Mouse (Mus musculus) leukemia stem cell, adult 10-12 weeks (primary cell): ENCODE results near the gene Smurf2. TPM values are rescaled to one million over a fixed set of nuclear protein-coding genes. Genes with fewer than 3 reads are reported as not detected.

Experiments
- polyA plus RNA-seq: library from polyadenylated mRNA; stranded (reverse); fragments of >175 nt; gene quantifications from 2 replicates; pipeline ENCODE4 v1.2.3, GENCODE M21; 2012; ENCODE audit warnings: low replicate concordance

The Smurf2 gene
- polyA plus RNA-seq: 3.5 and 4.0 TPM in 2 replicates

DNA sequence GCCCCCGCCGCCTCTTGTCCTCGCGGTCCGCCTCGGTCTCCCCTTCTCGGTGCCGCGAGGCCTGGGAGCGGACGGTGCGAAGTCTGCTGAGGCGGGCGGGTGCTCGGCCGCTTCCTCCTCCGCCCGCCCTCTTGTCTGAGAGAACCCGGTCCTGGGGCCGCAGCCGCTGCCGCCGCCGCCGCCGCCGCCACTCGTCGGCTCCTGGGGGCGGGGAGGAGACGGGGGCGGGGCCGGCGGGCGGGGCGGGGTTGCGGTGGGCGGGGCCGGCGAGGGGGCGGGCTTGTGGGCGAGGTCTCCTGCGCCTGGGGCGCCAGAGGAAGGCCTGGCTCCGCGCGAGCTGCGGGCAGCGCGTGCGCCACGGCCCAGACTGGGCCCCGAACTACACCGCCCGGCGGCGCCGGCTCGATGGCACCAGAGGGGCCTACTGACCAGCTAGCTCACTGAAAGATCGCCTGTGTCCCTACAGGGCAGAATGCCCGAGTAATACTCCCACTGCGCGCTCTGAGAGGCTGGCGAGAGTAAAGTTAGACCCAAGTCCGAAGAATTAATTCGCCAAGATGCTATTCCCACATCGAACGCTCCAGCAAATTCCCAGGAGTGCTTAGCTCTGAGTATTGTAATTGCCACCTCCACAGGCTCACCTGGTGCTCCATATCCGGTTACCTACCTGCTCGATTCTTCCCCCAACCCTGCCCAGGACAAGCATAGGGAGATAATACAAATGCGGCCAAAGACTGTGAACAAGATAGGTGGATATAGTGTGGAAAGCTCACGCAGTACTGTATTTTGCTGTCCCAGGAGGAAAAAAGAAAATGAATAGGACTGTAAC, at the start of gene Smurf2:
Gene Smurf2 (minus strand): TSS at position 165 of the 829 bp plus-strand sequence.

DNA sequence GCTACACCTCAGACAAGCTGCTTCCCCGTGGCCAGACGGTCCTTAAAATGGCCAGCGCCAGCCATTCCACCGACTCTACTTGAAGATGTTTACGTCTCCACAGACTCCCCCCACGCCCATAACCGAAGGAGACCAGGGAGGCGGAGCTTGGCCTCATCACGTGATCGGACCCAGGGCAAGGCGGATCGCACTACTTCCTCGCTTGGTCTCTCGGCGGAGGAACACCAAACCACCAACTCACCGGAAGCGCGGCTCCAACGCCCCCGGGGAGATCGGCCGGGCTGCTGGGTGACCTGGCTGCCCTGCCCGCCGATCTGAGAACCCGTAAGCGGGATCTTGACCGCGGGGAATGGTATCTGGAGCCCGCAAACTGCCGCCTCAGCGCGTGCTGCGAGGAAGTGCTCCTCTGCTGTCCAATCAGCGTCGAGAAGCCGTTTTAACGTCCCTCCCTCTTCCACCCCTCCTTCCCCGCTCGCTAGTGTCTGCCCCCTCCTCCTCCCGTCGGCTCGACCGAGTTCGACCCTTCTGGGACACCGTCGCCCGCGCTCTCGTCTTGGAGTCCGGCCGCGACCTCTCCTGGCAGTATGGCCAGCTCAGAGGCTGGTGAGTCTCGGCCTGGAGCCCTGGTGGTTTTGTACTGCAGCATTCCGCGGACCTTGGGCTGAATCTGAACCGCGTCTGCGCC, 131.6 kb downstream of the Smurf2 start, which contains the start of the genes Ddx5 and Cep95:
Gene Ddx5 (minus strand): TSS at position 411 of the 685 bp plus-strand sequence.
Gene Cep95 (plus strand): TSS at position 478 of the 685 bp plus-strand sequence.

GRCm38 (mm10) chr11:106779388-106780088, 141.0 kb downstream of the Smurf2 start, which contains the start of gene Polg2:
TSS of gene Polg2 (minus strand) at chr11:106779537.

Other genes with a start within 250 kb of the Smurf2 start
- gene Pecam1, start 170.1 kb downstream of the Smurf2 start, polyA plus RNA-seq: 0.83 and 1.5 TPM in 2 replicates
- 0.30 TPM in 1 of 2 replicates, not detected in the other for gene Milr1, start 169.5 kb downstream of the Smurf2 start, polyA plus RNA-seq
- gene Polg2, start 141.2 kb downstream of the Smurf2 start, polyA plus RNA-seq: 1.3 and 2.4 TPM in 2 replicates
- 6,052 and 6,515 TPM in 2 replicates for gene Ddx5, start 131.5 kb downstream of the Smurf2 start, polyA plus RNA-seq
- 2.0 and 4.0 TPM in 2 replicates for gene Cep95, start 131.5 kb downstream of the Smurf2 start, polyA plus RNA-seq
- 7.0 and 18.2 TPM in 2 replicates for gene Kpna2, start 78.8 kb upstream of the Smurf2 start, polyA plus RNA-seq
- 0.64 TPM in 1 of 2 replicates, not detected in the other for gene 1810010H24Rik, start 105.0 kb upstream of the Smurf2 start, polyA plus RNA-seq
- gene Bptf, start 211.4 kb upstream of the Smurf2 start, polyA plus RNA-seq: 104 and 317 TPM in 2 replicates